Mouse (Mus musculus) lung, postnatal 10 days (tissue): Measurements from ENCODE around the gene Idh3a.
A peak's percentile ranks its signal among the peaks of the same experiment; 100 is the strongest.
"Not testable (repeated sequence)": the region's sequence is repeated elsewhere in the genome, so short reads cannot be mapped to it uniquely, and the experiment has no call there.

Experiments used
- DNase-seq: peaks from one replicate; pipeline ENCODE4 v3.0.0; 2021

Gene Idh3a

GRCm38 (mm10) chr9:54593652-54594051, 7.5 kb downstream of the Idh3a start:
- DNase-seq, result not testable (repeated sequence)

GRCm38 (mm10) chr9:54596752-54597465, 10.8 kb downstream of the Idh3a start:
- DNase-seq, result no peak

GRCm38 (mm10) chr9:54602386-54602785, 16.3 kb downstream of the Idh3a start:
- no peak for DNase-seq

- no peak for DNase-seq
Observed at GRCm38 (mm10) chr9:54602916-54603315, 16.8 kb downstream of the Idh3a start.

GRCm38 (mm10) chr9:54604131-54604654, 18.1 kb downstream of the Idh3a start:
- no peak for DNase-seq

- DNase-seq, result peak; percentile 79
Observed at GRCm38 (mm10) chr9:54604886-54605285, 18.8 kb downstream of the Idh3a start.

- no peak for DNase-seq
Observed at GRCm38 (mm10) chr9:54612781-54613191, 26.7 kb downstream of the Idh3a start.

- DNase-seq, result peak; percentile 51
Observed at GRCm38 (mm10) chr9:54614182-54614850, 28.2 kb downstream of the Idh3a start.

- no peak for DNase-seq
Observed at GRCm38 (mm10) chr9:54627240-54627639, 41.1 kb downstream of the Idh3a start.

- no peak for DNase-seq
Observed at GRCm38 (mm10) chr9:54628752-54629151, 42.6 kb downstream of the Idh3a start.

GRCm38 (mm10) chr9:54629613-54630261, 43.6 kb downstream of the Idh3a start:
- no peak for DNase-seq

GRCm38 (mm10) chr9:54630905-54631304, 44.8 kb downstream of the Idh3a start:
- DNase-seq, result no peak

- no peak for DNase-seq
Observed at GRCm38 (mm10) chr9:54633401-54633800, 47.3 kb downstream of the Idh3a start.

- DNase-seq, result no peak
Observed at GRCm38 (mm10) chr9:54637510-54638314, 51.6 kb downstream of the Idh3a start.

GRCm38 (mm10) chr9:54639192-54639591, 53.1 kb downstream of the Idh3a start:
- DNase-seq, result no peak

GRCm38 (mm10) chr9:54641548-54641947, 55.4 kb downstream of the Idh3a start:
- DNase-seq, result no peak

- no peak for DNase-seq
Observed at GRCm38 (mm10) chr9:54642149-54642548, 56.0 kb downstream of the Idh3a start.

- no peak for DNase-seq
Observed at GRCm38 (mm10) chr9:54642556-54642955, 56.4 kb downstream of the Idh3a start.

- no peak for DNase-seq
Observed at GRCm38 (mm10) chr9:54643179-54643578, 57.0 kb downstream of the Idh3a start.

GRCm38 (mm10) chr9:54645530-54645929, 59.4 kb downstream of the Idh3a start:
- no peak for DNase-seq

GRCm38 (mm10) chr9:54646252-54646651, 60.1 kb downstream of the Idh3a start:
- no peak for DNase-seq

GRCm38 (mm10) chr9:54647456-54647855, 61.3 kb downstream of the Idh3a start:
- DNase-seq, result no peak

- no peak for DNase-seq
Observed at GRCm38 (mm10) chr9:54649360-54649759, 63.2 kb downstream of the Idh3a start.
